Mouse (Mus musculus): ENCODE measurements around the gene Pinlyp. TPM values are rescaled to one million over a fixed set of nuclear protein-coding genes. Genes with fewer than 3 reads are reported as not detected.

Gene Pinlyp
- polyA plus RNA-seq (2012) = not detected in 2 replicates

DNA sequence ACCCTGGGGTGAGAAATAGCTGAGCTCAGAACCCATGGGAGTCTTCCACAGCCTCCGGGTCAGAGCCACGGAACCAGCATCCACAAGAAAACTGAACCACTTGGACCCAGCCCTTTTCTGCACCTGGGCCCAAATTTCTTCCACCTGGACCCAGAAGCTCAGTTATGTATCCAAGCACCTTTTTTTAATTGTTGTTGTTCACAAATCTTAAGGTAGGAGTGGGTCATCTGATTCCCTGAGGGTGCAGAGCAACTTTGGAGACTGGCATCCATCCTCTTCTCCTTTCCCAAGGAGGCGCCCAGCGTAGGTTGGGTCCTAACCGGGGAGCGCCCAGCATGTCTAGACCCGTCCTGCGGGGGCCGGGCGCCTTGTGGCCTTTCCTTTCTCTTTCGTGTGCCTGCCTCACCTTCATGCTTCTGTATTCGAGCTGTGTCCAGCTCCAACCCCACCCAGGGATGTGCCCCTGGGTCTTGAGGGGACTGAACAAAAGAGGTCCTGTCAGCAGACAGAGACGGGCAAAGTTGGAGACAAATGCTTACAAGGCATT, at the start of gene Pinlyp, which contains the start of gene Xrcc1:
Gene Pinlyp, minus strand, starts transcription at position 51 of the 547 bp plus-strand sequence.
Gene Xrcc1, plus strand, starts transcription at position 222 of the 547 bp plus-strand sequence.

GRCm38 (mm10) chr7:24587330-24588105, 41.6 kb upstream of the Pinlyp start, which contains the start of the genes Ethe1 and Zfp575:
TSS of gene Ethe1 (plus strand) at chr7:24587543.
TSS of gene Zfp575 (minus strand) at chr7:24587641.

DNA sequence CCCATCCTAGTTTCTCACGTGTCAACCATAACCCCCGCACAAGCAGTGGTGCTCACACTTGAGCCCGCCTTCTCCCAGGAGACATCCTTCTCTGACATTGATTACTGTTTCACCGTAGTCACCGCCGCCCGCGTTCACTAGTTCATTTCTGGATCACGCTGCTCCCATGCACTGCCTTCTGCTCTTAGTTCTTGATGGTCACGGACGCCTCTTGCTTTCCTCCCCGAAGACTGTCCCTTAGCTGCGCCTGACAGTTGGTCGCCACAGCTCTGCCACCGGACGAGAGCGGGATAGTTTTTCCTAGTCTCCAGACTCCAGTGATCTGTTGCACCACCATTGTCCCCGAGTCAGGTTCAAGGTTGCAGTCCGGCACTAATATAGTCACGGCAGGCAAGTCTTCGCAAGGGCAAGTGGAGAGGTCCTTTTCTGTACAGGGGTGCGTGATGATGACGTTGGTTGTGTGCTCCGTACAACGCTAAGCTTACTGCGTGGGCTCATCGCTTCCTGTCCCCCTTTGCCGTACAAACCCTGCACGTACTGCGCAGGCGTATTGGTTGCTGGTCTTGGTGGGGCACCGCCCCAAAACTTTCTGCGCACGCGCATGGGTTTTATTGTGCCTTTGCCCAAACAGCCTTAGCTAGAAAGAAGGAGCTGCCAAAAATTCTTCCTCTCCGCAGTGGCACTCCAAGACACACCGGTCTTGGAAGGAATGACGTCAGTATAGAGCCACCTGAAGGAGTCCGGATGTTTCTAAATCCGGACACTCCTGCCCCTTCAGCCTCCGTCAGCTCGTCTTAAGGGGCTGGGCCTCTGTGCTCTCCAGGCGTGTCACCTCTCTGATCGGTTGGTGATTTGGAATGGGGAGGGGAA, 15.6 kb downstream of the Pinlyp start, which contains the start of gene Irgq:
Gene Irgq, plus strand, starts transcription at position 628 of the 870 bp plus-strand sequence.

GRCm38 (mm10) chr7:24512355-24512754, 33.6 kb downstream of the Pinlyp start, which contains the start of gene AC161166.1:
TSS of gene AC161166.1 (minus strand) at chr7:24512455.

DNA sequence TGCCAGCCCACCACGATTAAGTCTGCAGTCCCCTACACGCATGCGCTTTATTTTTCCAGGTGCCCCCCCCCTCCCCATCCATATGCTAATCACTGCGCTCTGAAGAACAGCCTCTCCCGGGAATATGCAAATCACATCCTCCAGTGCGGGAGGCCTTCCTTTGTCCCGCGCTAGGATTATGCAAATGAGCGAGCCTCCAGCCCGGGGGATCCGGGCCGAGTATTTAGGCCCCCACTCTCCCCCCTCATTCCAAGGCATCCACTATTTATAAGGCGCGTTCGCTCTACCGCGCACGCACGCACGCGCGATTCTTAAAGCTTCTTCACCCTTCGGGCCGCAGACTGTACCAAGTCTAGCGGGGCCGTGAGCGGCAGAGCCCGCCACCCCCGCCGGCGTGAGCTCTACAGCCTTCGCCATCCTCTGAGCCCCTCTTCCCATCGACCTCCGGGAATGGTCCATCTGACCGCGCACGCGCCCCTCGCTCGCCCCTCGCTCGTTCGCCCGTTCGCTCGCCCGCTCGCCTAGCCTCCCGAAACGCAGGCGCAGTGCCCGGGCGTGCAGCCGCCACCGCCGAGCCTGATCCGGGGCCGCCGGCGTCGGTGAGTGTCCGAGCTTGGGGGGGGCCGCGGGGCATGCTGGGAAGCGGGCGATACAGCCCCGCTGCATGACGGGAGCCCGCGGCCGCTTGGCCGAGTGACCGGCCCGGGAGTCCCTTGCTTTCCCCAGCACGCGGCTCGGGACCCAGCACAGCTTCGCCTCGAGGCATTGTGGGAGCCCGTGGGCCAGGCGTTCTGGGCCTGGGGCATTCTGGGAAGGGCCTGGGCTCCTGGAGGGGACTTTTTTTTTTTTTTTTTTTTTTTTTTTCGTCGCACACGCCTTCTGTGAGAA, 38.8 kb downstream of the Pinlyp start, which contains the start of gene Zfp428:
Gene Zfp428, plus strand, starts transcription at position 169 of the 888 bp plus-strand sequence.

Other genes starting within 250 kb of the Pinlyp start
- 4.5 and 5.6 TPM in 2 replicates for gene Zfp61, start 244.9 kb downstream of the Pinlyp start, polyA plus RNA-seq (2012)
- 0.79 and 0.80 TPM in 2 replicates for gene Zfp94, start 229.5 kb downstream of the Pinlyp start, polyA plus RNA-seq (2012)
- 0.31 TPM in 1 of 2 replicates, not detected in the other for gene Tescl, start 212.2 kb downstream of the Pinlyp start, polyA plus RNA-seq (2012)
- not detected in 2 replicates for gene Lypd5, start 196.9 kb downstream of the Pinlyp start, polyA plus RNA-seq (2012)
- gene Kcnn4, start 175.9 kb downstream of the Pinlyp start, polyA plus RNA-seq (2012) = 116 and 139 TPM in 2 replicates
- gene Smg9, start 146.5 kb downstream of the Pinlyp start, polyA plus RNA-seq (2012) = 121 and 122 TPM in 2 replicates
- gene Irgc1, start 93.8 kb downstream of the Pinlyp start, polyA plus RNA-seq (2012) = 0.05 and 0.10 TPM in 2 replicates
- 118 and 127 TPM in 2 replicates for gene Plaur, start 83.6 kb downstream of the Pinlyp start, polyA plus RNA-seq (2012)
- 0.17 and 0.33 TPM in 2 replicates for gene Cadm4, start 64.1 kb downstream of the Pinlyp start, polyA plus RNA-seq (2012)
- gene Zfp428, start 39.1 kb downstream of the Pinlyp start, polyA plus RNA-seq (2012) = 34.0 and 41.2 TPM in 2 replicates
- not detected in 2 replicates for gene AC161166.1, start 33.7 kb downstream of the Pinlyp start, polyA plus RNA-seq (2012)
- 7.8 and 9.6 TPM in 2 replicates for gene Irgq, start 15.4 kb downstream of the Pinlyp start, polyA plus RNA-seq (2012)
- gene Xrcc1, start 171 bp upstream of the Pinlyp start, polyA plus RNA-seq (2012) = 169 and 206 TPM in 2 replicates
- gene Ethe1, start 41.4 kb upstream of the Pinlyp start, polyA plus RNA-seq (2012) = 35.2 and 53.0 TPM in 2 replicates
- 2.6 and 3.0 TPM in 2 replicates for gene Zfp575, start 41.5 kb upstream of the Pinlyp start, polyA plus RNA-seq (2012)
- 35.9 and 44.5 TPM in 2 replicates for gene Phldb3, start 64.6 kb upstream of the Pinlyp start, polyA plus RNA-seq (2012)
- 0.16 and 0.37 TPM in 2 replicates for gene Lypd3, start 90.4 kb upstream of the Pinlyp start, polyA plus RNA-seq (2012)
- not detected in 2 replicates for gene Tex101, start 130.6 kb upstream of the Pinlyp start, polyA plus RNA-seq (2012)
- gene BC049730, start 163.1 kb upstream of the Pinlyp start, polyA plus RNA-seq (2012) = not detected in 2 replicates
- not detected in 2 replicates for gene Gm4763, start 180.8 kb upstream of the Pinlyp start, polyA plus RNA-seq (2012)
- 52.7 and 64.3 TPM in 2 replicates for gene Cd177, start 214.2 kb upstream of the Pinlyp start, polyA plus RNA-seq (2012)
- 0.59 TPM in 1 of 2 replicates, not detected in the other for gene Ceacam10, start 231.1 kb upstream of the Pinlyp start, polyA plus RNA-seq (2012)

Data from megakaryocyte-erythroid progenitor cell, adult 5 weeks (primary cell).